Mouse (Mus musculus) bone marrow, adult 2 months (tissue): ENCODE measurements around the gene Akt1.

Source experiments
- CTCF ChIP-seq: fragments of 200-500 bp; IDR thresholded peaks from 2 replicates; pipeline ENCODE4 v1.5.1; 2011; ENCODE audit warnings: low read length, control low read depth; ENCODE audit not compliant: control insufficient read depth, insufficient read depth
- POLR2A ChIP-seq: fragments of 200-500 bp; IDR thresholded peaks from 2 replicates; pipeline ENCODE4 v1.6.1; 2011; ENCODE audit warnings: low read depth, mild to moderate bottlenecking, control low read depth, low read length, borderline replicate concordance; ENCODE audit not compliant: control insufficient read depth

GRCm38 (mm10) chr12:112604709-112605649, 69.7 kb downstream of the Akt1 start:
- TF ChIP-seq CTCF (peak; percentile 50; the same call in 1 of the 2 replicates), POLR2A (no peak)
